Mouse (Mus musculus) ZHBTc4 (cell line): Measurements from ENCODE around the gene Gm11627.

Experiments
- DNase-seq: peaks from one replicate; pipeline ENCODE4 v3.0.0-alpha.2; 2011; ENCODE audit warnings: low read depth, low spot score

Gene Gm11627

DNA sequence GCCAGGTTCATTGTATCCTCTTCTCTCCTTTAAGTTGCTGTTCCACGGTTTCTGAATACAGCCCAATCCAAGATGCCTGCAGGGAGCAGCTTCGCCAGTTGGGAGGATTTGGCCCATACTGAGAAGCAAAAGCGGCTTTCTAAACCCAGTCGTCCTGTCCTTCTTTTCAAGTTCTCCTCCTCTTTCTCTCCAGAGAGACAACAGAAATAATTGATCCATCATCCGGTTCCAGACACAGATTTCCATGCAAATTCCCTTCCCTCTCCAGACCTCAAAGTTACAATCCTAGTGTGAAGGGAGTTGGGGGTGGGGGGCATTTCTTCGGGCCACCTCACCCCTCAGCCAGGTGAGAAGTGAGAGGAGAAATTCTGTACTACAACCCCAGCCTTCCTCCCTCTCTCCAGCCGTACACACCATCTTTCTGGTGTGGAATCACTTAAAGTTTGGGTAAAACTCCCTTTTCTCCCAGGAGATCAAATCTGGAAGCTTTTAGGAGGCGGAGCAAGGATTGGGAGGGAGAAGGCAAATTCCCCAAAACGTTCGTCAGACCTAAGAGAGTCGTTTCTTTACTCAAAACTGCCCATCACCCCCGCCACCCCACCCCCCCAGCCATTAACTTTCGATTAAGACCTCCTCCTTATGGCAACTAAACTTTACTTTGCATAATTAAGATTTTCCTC is 23.7 kb upstream of the Gm11627 start:
- no peak for DNase-seq

DNA sequence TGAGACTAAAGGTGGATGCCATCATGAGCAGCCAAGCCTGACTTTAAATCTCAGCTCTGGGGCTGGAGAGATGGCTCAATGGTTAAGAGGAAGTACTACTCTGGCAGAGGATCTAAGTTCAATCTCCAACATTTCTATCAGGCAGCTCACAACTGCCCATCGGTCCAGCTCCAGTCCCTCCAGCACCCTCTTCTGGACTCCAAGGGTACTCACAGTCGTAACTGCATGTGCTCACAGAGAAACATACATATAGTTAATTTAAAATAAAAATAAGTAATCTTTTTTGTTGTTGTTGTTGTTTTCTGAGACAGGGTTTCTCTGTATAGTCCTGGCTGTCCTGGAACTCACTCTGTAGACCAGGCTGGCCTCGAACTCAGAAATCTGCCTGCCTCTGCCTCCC is 20.7 kb upstream of the Gm11627 start:
- peak; percentile 71 for DNase-seq

DNA sequence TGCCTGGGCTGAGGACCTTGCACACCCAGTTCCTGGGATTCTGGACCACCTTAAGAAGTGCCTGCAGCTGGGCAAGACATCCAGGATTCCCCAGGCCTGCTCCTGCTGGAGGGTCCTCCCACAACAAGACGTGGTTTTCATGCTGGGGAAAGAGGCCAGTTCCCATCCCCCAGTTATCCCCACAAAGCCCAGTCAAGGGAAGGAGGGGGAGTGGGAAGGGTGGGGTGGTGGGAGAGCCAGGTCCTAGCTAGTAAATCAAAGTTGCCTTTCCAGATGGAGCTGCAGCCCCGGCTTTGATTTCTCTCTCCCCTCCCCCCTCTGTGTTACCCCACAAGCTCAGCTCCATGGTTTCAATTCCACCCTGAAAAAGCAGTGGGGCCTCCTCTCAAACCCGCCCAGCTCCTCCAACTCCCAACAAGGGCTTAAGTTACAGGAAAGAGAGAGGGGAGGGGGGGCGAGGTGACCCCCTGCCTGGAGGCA is 16.1 kb upstream of the Gm11627 start:
- DNase-seq: no peak

DNA sequence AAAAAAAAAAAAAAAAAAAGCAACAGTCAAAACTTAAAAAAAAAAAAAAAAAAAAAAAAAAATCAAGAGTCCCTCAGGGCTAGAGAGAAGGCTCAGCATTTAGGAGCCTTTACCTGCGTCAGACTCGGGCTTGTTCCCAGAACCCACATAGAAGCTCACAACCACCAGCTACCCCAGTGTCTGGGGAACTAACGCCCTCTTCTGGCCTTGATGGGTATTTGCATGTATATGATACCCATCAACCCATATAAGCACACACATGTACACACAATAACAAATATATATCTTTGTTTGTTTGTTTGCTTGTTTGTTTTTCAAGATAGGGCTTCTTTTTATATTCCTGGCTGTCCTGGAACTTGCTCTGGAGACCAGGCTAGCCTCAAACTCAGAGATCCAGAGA is 8.3 kb upstream of the Gm11627 start:
- peak; percentile 64 for DNase-seq

DNA sequence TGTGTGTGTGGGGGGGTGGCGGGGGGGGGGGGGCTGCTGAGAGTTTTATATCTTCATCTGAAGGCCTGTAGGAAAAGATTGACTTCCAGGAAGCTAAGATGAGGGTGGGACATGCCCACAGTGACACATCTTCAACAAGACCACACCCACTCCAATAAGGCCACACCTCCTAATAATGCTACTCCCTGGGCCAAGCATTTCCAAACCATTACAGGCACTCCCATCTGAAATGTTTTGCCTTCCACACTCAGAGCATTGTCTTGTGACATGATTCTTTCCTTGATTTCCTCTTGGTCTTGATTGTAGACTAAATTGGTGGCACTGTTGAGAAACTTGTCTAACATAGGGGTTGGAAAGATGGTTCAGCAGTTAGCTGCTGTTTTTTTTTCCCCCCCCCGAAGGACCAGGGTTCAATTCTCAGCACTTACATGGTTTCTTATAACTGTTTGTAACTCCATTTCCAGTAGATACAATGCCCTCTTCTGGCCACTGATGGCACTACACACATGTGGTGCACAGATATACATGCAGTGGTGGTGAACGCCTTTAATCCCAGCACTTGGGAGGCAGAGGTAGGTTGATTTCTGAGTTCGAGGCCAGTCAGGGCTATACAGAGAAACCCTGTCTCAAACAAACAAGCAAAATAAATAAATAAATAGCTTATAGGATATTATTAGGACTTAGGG is 7.3 kb upstream of the Gm11627 start:
- peak; percentile 74 for DNase-seq

DNA sequence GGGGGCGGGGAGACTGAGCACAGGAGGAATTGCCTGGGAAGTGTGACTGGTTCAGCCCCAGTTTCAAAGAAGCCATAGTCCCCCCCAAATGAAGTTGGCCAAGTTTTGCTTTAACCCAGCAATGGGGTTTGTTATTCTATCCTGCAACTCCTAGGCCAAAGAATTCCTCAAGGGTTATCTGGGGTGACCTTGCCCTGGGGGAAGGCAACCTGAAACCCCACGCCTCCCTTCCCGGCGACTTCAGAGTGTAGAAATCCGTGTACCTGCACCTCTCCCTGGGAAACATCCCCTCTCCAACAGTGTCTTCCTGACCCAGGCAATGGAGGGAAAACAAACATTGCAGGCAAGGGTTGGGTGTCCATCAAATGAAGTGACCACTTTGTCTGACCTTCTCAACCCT is 3.5 kb upstream of the Gm11627 start:
- peak; percentile 77 for DNase-seq

GRCm38 (mm10) chr11:102582016-102582610 is 2.9 kb upstream of the Gm11627 start:
- peak; percentile 78 for DNase-seq

DNA sequence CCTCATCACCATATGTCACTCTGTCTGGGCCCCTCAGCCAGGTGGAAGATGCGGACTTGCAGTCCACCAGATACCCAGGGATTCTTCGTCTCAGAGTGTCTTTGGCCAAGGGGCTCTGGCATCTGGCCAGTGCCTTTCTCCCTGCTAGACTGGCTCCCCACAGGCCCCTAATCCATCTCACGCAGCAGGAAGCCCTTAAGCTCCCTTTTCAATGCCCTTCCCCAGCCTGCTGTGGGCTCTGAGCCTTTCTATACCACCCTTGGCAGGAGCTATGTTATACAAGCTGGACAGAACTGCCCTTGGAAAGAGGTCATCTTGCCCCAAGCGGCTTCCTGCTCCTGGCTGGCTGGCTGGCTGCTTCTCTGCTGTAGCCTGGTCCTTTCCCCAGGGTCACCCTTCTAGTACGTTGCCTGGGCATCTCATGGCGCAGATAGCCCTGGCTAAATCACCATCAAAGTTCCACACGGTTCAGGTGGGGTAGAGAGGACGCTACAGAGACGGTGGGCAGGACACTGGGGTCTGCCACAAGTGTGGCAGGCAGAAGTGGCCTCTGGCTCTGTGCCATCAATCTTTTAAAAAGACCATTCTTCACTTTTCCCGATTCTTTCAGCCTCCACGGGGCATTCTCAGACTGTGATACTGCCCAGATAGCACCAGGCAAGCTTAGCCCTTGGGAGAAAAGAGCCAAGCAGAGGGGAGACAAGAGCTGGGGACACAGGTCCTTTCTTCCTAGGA is 2.2 kb upstream of the Gm11627 start:
- no peak for DNase-seq

DNA sequence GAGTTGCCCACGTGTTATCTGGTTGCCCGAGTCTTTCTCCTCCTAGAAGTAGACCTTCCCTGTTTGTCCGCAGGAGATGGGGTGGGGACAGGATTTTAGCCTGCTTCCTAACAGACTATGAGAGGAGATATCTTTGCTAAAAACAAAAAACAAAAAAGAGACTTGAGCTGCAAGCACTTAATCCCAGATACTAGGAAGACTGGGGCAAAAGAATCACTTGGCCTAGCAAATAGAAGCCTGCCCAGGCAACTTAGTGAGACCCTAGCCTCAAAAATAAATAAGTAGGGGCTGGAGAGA is 721 bp upstream of the Gm11627 start:
- no peak for DNase-seq

GRCm38 (mm10) chr11:102578341-102579118 is 731 bp downstream of the Gm11627 start:
- DNase-seq: peak; percentile 96

DNA sequence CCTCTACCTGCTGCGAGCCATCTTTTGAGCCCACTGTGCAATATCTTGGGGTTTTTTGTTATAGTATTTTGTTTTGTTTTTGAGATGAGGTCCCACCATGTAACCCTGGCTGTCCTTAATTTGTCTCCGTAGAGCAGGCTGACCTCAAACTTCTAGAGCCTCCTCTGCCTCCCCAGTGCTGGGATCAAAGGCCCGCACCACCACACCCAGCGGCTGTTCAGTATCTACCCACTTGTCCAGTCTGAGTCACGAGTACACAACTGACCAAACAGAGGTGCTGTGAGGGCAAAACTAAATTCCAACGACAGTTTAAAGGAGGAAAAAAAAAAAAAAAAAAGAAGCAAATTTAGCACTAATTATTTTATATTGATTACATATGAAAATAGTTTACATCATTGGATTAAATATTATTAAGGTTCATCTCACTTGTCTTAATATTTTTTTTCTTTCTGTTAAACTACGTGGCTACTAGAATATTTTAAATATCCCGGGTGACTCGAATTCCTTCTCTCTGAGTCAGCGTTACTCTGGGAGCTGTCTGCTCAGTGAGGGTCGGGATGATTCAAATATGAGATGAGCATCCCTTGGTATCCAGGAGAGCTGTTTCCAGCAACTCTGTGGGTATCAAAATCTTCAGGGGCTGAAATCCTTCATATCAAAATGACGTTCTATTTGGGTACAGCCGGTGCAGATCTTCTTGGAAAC is 3.1 kb downstream of the Gm11627 start:
- no peak for DNase-seq

DNA sequence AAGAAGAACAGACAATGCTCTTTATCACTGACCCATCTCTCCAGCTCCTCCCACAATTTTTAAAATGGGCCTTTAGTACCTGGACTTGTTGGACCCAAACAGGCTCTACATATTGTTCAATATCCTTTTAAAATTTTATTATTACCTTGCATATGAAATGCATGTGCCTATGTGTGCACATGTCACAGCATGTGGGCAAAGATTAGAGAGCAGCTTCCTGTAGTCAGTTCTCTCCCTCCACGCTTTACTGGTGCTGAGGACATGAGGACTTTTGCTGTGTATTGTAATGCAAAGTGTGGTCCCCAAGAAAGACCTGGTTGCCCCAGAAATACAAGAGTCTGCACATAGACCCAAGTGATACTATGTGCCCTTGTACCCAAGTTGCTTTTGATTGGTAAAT is 4.2 kb downstream of the Gm11627 start:
- no peak for DNase-seq

GRCm38 (mm10) chr11:102572866-102573663 is 6.2 kb downstream of the Gm11627 start:
- peak; percentile 88 for DNase-seq

GRCm38 (mm10) chr11:102568756-102569377 is 10.4 kb downstream of the Gm11627 start:
- no peak for DNase-seq

GRCm38 (mm10) chr11:102568191-102568590 is 11.1 kb downstream of the Gm11627 start:
- peak; percentile 77 for DNase-seq

GRCm38 (mm10) chr11:102567723-102568122 is 11.5 kb downstream of the Gm11627 start:
- peak; percentile 73 for DNase-seq

GRCm38 (mm10) chr11:102567157-102567556 is 12.1 kb downstream of the Gm11627 start:
- DNase-seq: no peak

- DNase-seq: no peak
These were observed 13.0 kb downstream of the Gm11627 start for GRCm38 (mm10) chr11:102566290-102566689.

- no peak for DNase-seq
These were observed 13.5 kb downstream of the Gm11627 start for GRCm38 (mm10) chr11:102565741-102566140.
